Comparison of ENCODE assay signal across 7 mouse cellular contexts in genomic region chr12:40832157-40832556, GRCm38 (mm10).
DNase-seq lines count a peak whose midpoint lies in the region; ATAC-seq and TF ChIP-seq lines count a peak whose summit lies in the region.

No protein-coding gene starts in this region.

- H3K9me3 ChIP-seq in hindbrain, embryonic 10.5 days = no peaks in the 10 kb centered on the region
- H3K9me3 ChIP-seq in hindbrain, embryonic 12.5 days (replicated peaks) = no peaks in the 10 kb centered on the region
- no peaks in the 10 kb centered on the region for H3K9me3 ChIP-seq in ES-Bruce4 (replicated peaks; ENCODE audit: control insufficient read depth, insufficient read depth, low read length, poor library complexity, severe bottlenecking)
- no peaks in the 10 kb centered on the region for H3K9me3 ChIP-seq in hindbrain, embryonic 16.5 days (ENCODE audit: control insufficient read depth, low read length)

- no peak overlapping the region for H3K4me2 ChIP-seq in hindbrain, embryonic 12.5 days (replicated peaks)
- H3K4me2 ChIP-seq in hindbrain, embryonic 16.5 days (ENCODE audit: low read length) = no peak overlapping the region

- peaks cover 9% of the 10 kb centered on the region; the same call in 1 of the 2 replicates for H3K27me3 ChIP-seq in hindbrain, embryonic 10.5 days (ENCODE audit: insufficient read depth, poor library complexity, severe bottlenecking)
- H3K27me3 ChIP-seq in hindbrain, embryonic 12.5 days = no peaks in the 10 kb centered on the region
- H3K27me3 ChIP-seq in ES-Bruce4 (ENCODE audit: control insufficient read depth, insufficient read depth, low read length, poor library complexity, severe bottlenecking) = no peaks in the 10 kb centered on the region
- H3K27me3 ChIP-seq in hindbrain, embryonic 16.5 days (replicated peaks; ENCODE audit: control insufficient read depth, insufficient read depth, low read length) = no peaks in the 10 kb centered on the region

- no peak overlapping the region for H3K27ac ChIP-seq in hindbrain, embryonic 10.5 days
- H3K27ac ChIP-seq in hindbrain, embryonic 12.5 days = no peak overlapping the region
- no peak overlapping the region for H3K27ac ChIP-seq in ES-Bruce4 (ENCODE audit: insufficient read depth, low read length)
- no peak overlapping the region for H3K27ac ChIP-seq in hindbrain, embryonic 16.5 days (ENCODE audit: low read depth, low read length)

- no peak for TF ChIP-seq EP300 in ES-Bruce4 (IDR thresholded peaks at IDR 0.05; ENCODE audit: insufficient read depth, low read depth, low read length)

- TF ChIP-seq CTCF in ES-Bruce4 (IDR thresholded peaks at IDR 0.05; ENCODE audit: low read depth, low read length) = peak; percentile 45

- WGBS in hindbrain, embryonic 10.5 days = 79% methylated on average over 8 of the region's 8 CpGs
- WGBS in hindbrain, embryonic 12.5 days = 69% methylated on average over 8 of the region's 8 CpGs
- WGBS in hindbrain, embryonic 16.5 days = 63% methylated on average over 8 of the region's 8 CpGs

- H3K4me1 ChIP-seq in hindbrain, embryonic 10.5 days (replicated peaks) = peaks cover 2% of the 10 kb centered on the region; the same call in 1 of the 2 replicates
- H3K4me1 ChIP-seq in hindbrain, embryonic 12.5 days = no peaks in the 10 kb centered on the region
- no peaks in the 10 kb centered on the region for H3K4me1 ChIP-seq in ES-Bruce4 (ENCODE audit: control insufficient read depth, insufficient read depth, low read length)
- H3K4me1 ChIP-seq in hindbrain, embryonic 16.5 days (ENCODE audit: control insufficient read depth, insufficient read depth, low read depth, low read length) = no peaks in the 10 kb centered on the region

- no peak for ATAC-seq in hindbrain, embryonic 12.5 days (ENCODE audit: low FRiP score)
- peak; percentile 71 for ATAC-seq in hindbrain, embryonic 16.5 days
- ATAC-seq in megakaryocyte-erythroid progenitor cell, adult 5-6 weeks (replicated peaks; ENCODE audit: low FRiP score, low TSS enrichment, poor library complexity, severe bottlenecking) = 0 out of 2 replicates have a peak, but pooled peaks have one; percentile 30
- no peak for ATAC-seq in erythroid progenitor cell, adult 5-6 weeks (replicated peaks; ENCODE audit: low FRiP score, poor library complexity, severe bottlenecking)

- H3K4me3 ChIP-seq in hindbrain, embryonic 10.5 days = no peak overlapping the region
- no peak overlapping the region for H3K4me3 ChIP-seq in hindbrain, embryonic 12.5 days
- H3K4me3 ChIP-seq in ES-Bruce4 (ENCODE audit: low read depth, low read length) = no peak overlapping the region
- H3K4me3 ChIP-seq in hindbrain, embryonic 16.5 days (ENCODE audit: low read length) = no peak overlapping the region

- DNase-seq in hindbrain, embryonic 10.5 days (ENCODE audit: low spot score) = peak; percentile 7
- DNase-seq in B cell, adult 2 months = peak; percentile 27 to 31

- H3K9ac ChIP-seq in hindbrain, embryonic 12.5 days = no peak overlapping the region
- H3K9ac ChIP-seq in ES-Bruce4 (ENCODE audit: low read depth, poor library complexity, severe bottlenecking) = no peak overlapping the region
- no peak overlapping the region for H3K9ac ChIP-seq in hindbrain, embryonic 16.5 days (ENCODE audit: low read depth, low read length)

- TF ChIP-seq POLR2A in ES-Bruce4 (IDR thresholded peaks at IDR 0.05; ENCODE audit: insufficient read depth, low read length) = no peak

- H3K36me3 ChIP-seq in hindbrain, embryonic 10.5 days = peaks cover 29% of the 10 kb centered on the region; the same call in 1 of the 2 replicates
- peaks cover 37% of the 10 kb centered on the region for H3K36me3 ChIP-seq in hindbrain, embryonic 12.5 days
- no peaks in the 10 kb centered on the region for H3K36me3 ChIP-seq in ES-Bruce4 (ENCODE audit: control insufficient read depth, insufficient read depth, low read length, poor library complexity, severe bottlenecking)
- peaks cover 19% of the 10 kb centered on the region for H3K36me3 ChIP-seq in hindbrain, embryonic 16.5 days (ENCODE audit: control insufficient read depth, insufficient read depth, low read length)

Comparison
In these comparisons a context has a peak if more than half of its experiments do, and no peak if none do; other contexts are left out.
1. ATAC-seq: peak in hindbrain, embryonic 16.5 days (single experiment) and megakaryocyte-erythroid progenitor cell, adult 5-6 weeks (single experiment); none in hindbrain, embryonic 12.5 days (single experiment) and erythroid progenitor cell, adult 5-6 weeks (single experiment).